Mouse (Mus musculus): ENCODE data around the gene 9930111J21Rik2.
"Not testable (repeated sequence)": the region's sequence is repeated elsewhere in the genome, so short reads cannot be mapped to it uniquely, and the experiment has no call there.

The 9930111J21Rik2 gene

GRCm38 (mm10) chr11:49051093-49051891 lies at the start of gene 9930111J21Rik2:
9930111J21Rik2 (minus strand) TSS chr11:49051242.
- in situ Hi-C loops (cut with MboI; ENCODE audit: low pct_unique_long_range_greater_than_20kb in 1 of 2, low sequenced_read_pairs in 2 of 2, unreplicated experiment in 1 of 2), result not testable (repeated sequence)

GRCm38 (mm10) chr11:49100409-49100808 lies 49.4 kb upstream of the 9930111J21Rik2 start:
- in situ Hi-C loops (cut with MboI; ENCODE audit: low pct_unique_long_range_greater_than_20kb in 1 of 2, low sequenced_read_pairs in 2 of 2, unreplicated experiment in 1 of 2), result no loop called here

- in situ Hi-C loops (cut with MboI; ENCODE audit: low pct_unique_long_range_greater_than_20kb in 1 of 2, low sequenced_read_pairs in 2 of 2, unreplicated experiment in 1 of 2), result loop anchor here (5.0 to 25.0 kb wide), 3 partner anchors 208 to 311 kb away; no protein-coding TSS in a partner anchor
Observed at GRCm38 (mm10) chr11:49095367-49095766, 44.3 kb upstream of the 9930111J21Rik2 start.

GRCm38 (mm10) chr11:49093861-49094660 lies 43.0 kb upstream of the 9930111J21Rik2 start:
- in situ Hi-C loops (cut with MboI; ENCODE audit: low pct_unique_long_range_greater_than_20kb in 1 of 2, low sequenced_read_pairs in 2 of 2, unreplicated experiment in 1 of 2), result loop anchor here (10.0 to 25.0 kb wide), 2 partner anchors 207 to 309 kb away; no protein-coding TSS in a partner anchor

- in situ Hi-C loops (cut with MboI; ENCODE audit: low pct_unique_long_range_greater_than_20kb in 1 of 2, low sequenced_read_pairs in 2 of 2, unreplicated experiment in 1 of 2), result loop anchor here (10.0 to 25.0 kb wide), 2 partner anchors 205 to 308 kb away; no protein-coding TSS in a partner anchor
Observed at GRCm38 (mm10) chr11:49092786-49093185, 41.7 kb upstream of the 9930111J21Rik2 start.

GRCm38 (mm10) chr11:49092053-49092586 lies 41.1 kb upstream of the 9930111J21Rik2 start:
- in situ Hi-C loops (cut with MboI; ENCODE audit: low pct_unique_long_range_greater_than_20kb in 1 of 2, low sequenced_read_pairs in 2 of 2, unreplicated experiment in 1 of 2), result loop anchor here (10.0 to 25.0 kb wide), 2 partner anchors 205 to 307 kb away; no protein-coding TSS in a partner anchor

- in situ Hi-C loops (cut with MboI; ENCODE audit: low pct_unique_long_range_greater_than_20kb in 1 of 2, low sequenced_read_pairs in 2 of 2, unreplicated experiment in 1 of 2), result loop anchor here (10.0 to 25.0 kb wide), 2 partner anchors 204 to 306 kb away; no protein-coding TSS in a partner anchor
Observed at GRCm38 (mm10) chr11:49091171-49091570, 40.1 kb upstream of the 9930111J21Rik2 start.

GRCm38 (mm10) chr11:49090551-49090950 lies 39.5 kb upstream of the 9930111J21Rik2 start:
- in situ Hi-C loops (cut with MboI; ENCODE audit: low pct_unique_long_range_greater_than_20kb in 1 of 2, low sequenced_read_pairs in 2 of 2, unreplicated experiment in 1 of 2), result loop anchor here (10.0 to 25.0 kb wide), 2 partner anchors 203 to 306 kb away; no protein-coding TSS in a partner anchor

- in situ Hi-C loops (cut with MboI; ENCODE audit: low pct_unique_long_range_greater_than_20kb in 1 of 2, low sequenced_read_pairs in 2 of 2, unreplicated experiment in 1 of 2), result loop anchor here (10.0 to 25.0 kb wide), 2 partner anchors 203 to 305 kb away; no protein-coding TSS in a partner anchor
Observed at GRCm38 (mm10) chr11:49089735-49090507, 38.9 kb upstream of the 9930111J21Rik2 start.

GRCm38 (mm10) chr11:49088990-49089652 lies 38.1 kb upstream of the 9930111J21Rik2 start:
- in situ Hi-C loops (cut with MboI; ENCODE audit: low pct_unique_long_range_greater_than_20kb in 1 of 2, low sequenced_read_pairs in 2 of 2, unreplicated experiment in 1 of 2), result loop anchor here in 1 of 2 experiments (25.0 kb wide), 1 partner anchor 202 kb away; no protein-coding TSS in a partner anchor

- in situ Hi-C loops (cut with MboI; ENCODE audit: low pct_unique_long_range_greater_than_20kb in 1 of 2, low sequenced_read_pairs in 2 of 2, unreplicated experiment in 1 of 2), result loop anchor here in 1 of 2 experiments (25.0 kb wide), 1 partner anchor 201 kb away; no protein-coding TSS in a partner anchor
Observed at GRCm38 (mm10) chr11:49087830-49088616, 37.0 kb upstream of the 9930111J21Rik2 start.

- in situ Hi-C loops (cut with MboI; ENCODE audit: low pct_unique_long_range_greater_than_20kb in 1 of 2, low sequenced_read_pairs in 2 of 2, unreplicated experiment in 1 of 2), result loop anchor here in 1 of 2 experiments (25.0 kb wide), 1 partner anchor 200 kb away; no protein-coding TSS in a partner anchor
Observed at GRCm38 (mm10) chr11:49086858-49087361, 35.9 kb upstream of the 9930111J21Rik2 start.

- in situ Hi-C loops (cut with MboI; ENCODE audit: low pct_unique_long_range_greater_than_20kb in 1 of 2, low sequenced_read_pairs in 2 of 2, unreplicated experiment in 1 of 2), result loop anchor here in 1 of 2 experiments (25.0 kb wide), 1 partner anchor 198 kb away; no protein-coding TSS in a partner anchor
Observed at GRCm38 (mm10) chr11:49084875-49085274, 33.8 kb upstream of the 9930111J21Rik2 start.

- in situ Hi-C loops (cut with MboI; ENCODE audit: low pct_unique_long_range_greater_than_20kb in 1 of 2, low sequenced_read_pairs in 2 of 2, unreplicated experiment in 1 of 2), result loop anchor here in 1 of 2 experiments (25.0 kb wide), 1 partner anchor 197 kb away; no protein-coding TSS in a partner anchor
Observed at GRCm38 (mm10) chr11:49084385-49084784, 33.3 kb upstream of the 9930111J21Rik2 start.

GRCm38 (mm10) chr11:49083808-49084207 lies 32.8 kb upstream of the 9930111J21Rik2 start:
- in situ Hi-C loops (cut with MboI; ENCODE audit: low pct_unique_long_range_greater_than_20kb in 1 of 2, low sequenced_read_pairs in 2 of 2, unreplicated experiment in 1 of 2), result loop anchor here in 1 of 2 experiments (25.0 kb wide), 1 partner anchor 197 kb away; no protein-coding TSS in a partner anchor

- in situ Hi-C loops (cut with MboI; ENCODE audit: low pct_unique_long_range_greater_than_20kb in 1 of 2, low sequenced_read_pairs in 2 of 2, unreplicated experiment in 1 of 2), result loop anchor here in 1 of 2 experiments (25.0 kb wide), 1 partner anchor 196 kb away; no protein-coding TSS in a partner anchor
Observed at GRCm38 (mm10) chr11:49083146-49083545, 32.1 kb upstream of the 9930111J21Rik2 start.
